Mouse (Mus musculus) layer of hippocampus, adult 11-12 months (tissue): Measurements from ENCODE around the gene Peli2.
A peak's percentile ranks its signal among the peaks of the same experiment; 100 is the strongest.

Experiments
- DNase-seq: peaks from one replicate; pipeline ENCODE4 v3.0.0; 2022; ENCODE audit warnings: low spot score

Gene Peli2

GRCm38 (mm10) chr14:48125971-48126370 lies 5.3 kb downstream of the Peli2 start:
- no peak for DNase-seq

DNA sequence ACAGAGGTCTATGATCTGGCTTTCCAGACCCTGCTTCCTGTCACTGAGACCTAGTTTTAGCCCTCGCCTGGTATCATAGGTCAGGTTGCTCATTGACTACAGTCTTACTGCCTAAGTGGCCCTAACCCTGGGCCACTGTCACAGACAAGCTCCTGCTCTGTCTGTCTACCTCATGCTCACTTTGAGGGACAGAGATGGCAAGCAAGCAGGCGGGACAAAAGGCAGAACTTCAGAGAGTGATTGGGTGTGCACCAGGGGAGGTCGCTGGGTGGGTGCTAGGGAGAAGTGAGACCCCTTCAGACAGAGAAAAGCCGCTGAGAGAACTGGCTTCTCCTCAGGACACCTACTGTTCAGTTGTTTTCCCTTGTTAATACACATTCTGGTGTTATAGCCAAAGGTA lies 6.3 kb downstream of the Peli2 start:
- DNase-seq, result no peak

DNA sequence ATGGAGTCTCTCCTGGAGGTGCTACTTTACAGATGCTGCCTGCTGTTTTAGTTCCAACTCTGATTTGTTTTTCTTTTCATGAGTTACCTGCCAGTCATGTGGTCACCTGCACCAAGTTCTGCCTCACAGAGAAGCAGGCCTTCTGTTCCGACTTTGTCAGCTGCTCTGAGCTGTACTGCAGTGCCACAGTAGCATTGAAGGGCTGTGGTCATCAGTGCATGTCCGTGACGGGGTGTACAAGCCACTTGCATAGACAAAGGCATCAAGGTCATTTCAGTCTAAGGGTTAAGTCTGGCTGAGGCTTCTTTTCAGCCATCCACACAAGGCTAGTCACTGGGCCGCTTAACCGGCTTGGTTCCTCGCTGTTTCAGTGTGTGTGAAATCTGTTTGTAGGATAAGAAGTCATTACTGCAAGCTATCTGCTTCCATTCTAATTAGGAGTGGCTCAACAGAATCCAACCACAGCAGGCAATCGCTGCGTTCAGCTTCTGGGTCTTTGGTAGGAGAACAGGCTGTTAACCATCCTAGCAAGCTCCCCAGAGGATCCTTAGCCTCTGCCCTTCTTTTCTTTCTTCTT lies 7.1 kb downstream of the Peli2 start:
- no peak for DNase-seq

GRCm38 (mm10) chr14:48128701-48129100 lies 8.1 kb downstream of the Peli2 start:
- no peak for DNase-seq

DNA sequence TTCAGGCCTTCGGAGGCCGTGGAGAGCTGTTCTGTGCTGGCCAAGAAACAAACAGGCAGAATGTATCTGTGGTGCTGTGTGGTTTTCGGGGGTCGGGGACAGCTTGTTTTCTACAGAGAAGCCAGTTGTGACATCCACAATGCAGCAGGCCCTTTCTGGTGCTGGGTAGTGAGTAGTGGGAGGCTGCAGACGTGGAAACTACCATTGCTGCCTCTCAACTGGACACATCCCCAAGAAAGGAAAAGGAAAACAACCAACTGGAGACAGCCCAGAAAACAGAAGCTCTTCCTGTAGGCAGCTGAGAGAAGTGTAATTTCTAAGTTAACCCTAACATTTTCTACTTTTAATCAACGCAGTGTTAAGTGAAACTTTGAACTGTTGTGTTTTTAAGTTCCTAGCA lies 9.4 kb downstream of the Peli2 start:
- DNase-seq, result no peak

DNA sequence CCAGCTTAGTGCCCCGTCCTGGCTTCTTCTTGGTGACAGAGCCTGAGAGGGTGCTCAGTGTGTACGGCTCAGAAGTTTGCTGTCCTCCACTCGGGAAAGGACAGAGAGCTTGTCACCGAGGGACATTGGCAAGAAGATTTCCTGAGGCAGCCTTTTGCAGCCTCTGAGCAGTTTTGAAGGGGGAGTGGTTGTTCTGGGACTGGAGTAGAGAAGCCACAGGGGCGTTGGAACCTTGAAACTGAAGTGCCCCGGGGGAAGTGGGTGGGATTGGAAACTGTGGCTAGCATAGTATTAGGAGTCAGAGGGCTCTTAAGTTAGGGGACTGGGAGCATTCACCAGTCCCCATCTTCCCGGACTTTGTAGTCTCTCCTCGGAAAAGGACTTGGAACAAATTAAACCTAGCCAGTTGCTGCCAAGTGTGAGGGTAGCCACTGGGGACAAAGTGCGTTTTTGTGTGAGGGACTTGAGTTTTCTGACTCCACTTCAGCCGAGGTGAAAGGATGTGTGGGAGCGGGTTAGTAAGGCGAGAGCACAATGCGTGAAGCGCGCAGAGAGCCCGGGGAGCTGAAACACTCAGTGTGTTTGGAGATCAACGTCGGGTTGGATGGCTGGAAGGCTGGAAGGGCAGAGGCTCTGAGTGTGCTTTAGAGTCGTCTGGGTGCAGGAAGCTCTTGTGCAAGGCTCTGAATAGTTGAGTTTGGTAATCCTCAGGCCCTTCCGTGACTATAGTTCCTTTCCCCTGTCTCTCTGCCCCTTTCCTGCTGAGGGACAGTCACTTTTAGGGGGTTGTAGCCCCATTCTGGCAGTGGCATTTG lies 10.3 kb downstream of the Peli2 start:
- no peak for DNase-seq

DNA sequence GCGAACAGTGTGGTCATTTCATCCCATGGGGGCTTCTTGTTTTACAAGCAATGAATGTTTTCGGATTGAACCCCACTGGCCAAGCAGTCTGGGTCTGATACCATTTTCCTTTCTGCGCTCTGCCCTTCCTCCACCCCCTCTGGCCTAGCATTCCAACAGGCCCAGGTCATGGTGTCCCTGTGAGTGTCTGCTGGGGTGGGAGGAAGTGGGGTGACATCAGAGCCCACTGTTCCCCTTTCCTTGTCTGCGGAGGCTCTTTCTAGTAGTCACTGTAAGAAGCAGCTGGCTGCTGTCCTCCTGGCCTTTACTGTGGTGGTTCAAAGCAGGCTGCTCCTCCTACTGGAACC lies 10.9 kb downstream of the Peli2 start:
- DNase-seq, result peak; percentile 50

DNA sequence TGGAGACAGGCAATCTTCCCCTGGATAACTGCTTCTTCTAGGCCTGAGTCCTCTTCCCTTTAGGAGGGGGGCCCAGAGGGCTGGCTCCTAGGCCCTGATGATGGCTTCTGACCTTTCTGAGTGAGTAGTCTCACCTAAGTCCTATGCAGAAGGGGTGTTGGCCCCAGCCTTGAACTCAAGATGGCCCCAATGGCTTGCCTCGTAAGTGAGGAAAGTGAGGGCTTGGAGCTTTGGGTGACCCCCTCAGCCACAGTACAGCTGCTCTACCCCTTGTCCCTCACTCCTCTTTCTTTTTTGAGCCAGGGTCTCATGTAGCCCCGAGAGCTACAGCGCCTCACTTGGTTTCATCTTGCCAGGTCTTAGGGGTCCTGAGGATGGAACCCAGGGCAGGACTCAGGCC lies 11.6 kb downstream of the Peli2 start:
- DNase-seq, result no peak

DNA sequence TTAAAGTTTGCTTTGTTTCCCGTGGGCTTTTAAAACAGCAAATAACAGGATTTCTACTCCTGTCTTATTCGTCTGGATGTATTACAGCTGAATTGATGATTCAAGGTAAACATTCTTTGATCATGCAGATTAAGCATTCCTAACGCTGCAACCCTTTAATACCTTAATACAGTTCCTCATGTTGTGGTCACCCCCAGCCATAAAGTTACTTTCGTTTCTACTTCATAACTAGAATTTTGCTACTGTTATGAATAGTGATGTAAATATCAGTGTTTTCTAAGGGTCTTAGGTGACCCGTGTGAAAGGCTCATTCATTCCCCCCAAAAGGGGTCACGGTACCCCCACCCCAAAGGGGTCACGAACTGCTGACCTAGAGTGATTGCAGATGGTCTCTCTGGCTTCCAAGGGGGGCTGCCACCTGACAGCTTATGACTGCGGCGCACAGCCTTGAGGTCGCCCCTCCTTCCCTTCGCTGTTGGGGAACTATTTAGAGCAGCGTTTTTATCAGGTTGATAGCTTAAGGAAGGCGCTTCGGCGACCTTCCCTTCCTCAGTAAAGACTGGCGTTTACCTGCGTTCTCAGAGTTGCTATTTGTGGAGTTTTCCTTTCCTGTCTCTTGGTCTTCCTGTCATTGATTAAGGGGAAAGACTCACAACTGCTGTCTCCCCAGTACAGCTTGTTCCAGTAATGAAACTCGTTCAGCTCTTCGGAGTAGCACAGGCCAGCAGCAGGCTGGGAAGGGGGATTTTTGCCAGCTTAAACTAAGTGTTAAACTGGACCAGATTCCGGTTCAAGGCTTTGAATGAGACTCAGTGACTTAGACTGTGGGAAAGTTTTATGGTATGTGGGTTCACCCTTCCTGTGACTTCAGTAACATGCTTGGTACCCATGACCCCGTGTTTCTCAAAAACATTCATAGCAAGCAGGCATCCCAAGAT lies 12.5 kb downstream of the Peli2 start:
- DNase-seq, result no peak

DNA sequence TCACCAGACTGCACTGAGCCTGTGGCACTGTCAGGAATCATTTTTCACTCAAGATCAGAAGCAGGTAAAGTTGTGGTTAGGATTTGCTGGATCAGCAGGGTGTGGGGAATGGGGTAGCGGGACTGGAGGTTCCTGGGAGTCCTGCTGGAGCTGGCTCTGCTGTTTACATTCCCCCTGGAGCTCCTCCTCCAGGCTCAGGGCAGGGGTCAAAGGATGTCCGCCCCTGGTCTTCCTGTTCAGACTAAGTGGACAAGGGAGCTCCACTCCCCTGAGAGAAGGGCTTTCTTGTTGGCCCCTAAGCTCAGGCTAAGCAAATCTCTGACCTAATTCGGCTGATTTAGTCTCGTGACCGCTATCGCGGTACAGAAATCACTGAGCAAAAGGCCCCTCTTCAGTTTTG lies 13.7 kb downstream of the Peli2 start:
- DNase-seq, result no peak

- DNase-seq, result no peak
Observed at GRCm38 (mm10) chr14:48135816-48136345, 15.3 kb downstream of the Peli2 start.

DNA sequence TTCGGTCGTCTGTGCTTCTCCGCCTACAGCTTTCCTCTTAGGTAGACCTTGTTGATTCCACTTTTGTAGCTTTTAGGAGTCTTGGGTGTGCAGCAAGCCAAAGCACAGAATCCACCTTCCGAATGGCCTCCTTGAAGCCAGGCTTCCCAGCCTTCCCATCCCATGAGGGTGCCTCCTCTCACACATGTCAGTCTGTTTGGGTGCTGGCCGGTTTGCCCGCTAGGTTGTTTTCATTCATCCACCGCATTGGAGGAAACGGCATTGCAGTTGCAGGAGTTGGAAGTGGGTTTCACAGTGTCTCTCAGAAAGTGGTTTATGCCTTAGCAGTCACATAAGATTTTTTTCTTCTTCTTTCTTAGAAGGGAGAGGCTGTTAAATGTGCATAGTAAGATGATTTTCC lies 17.1 kb downstream of the Peli2 start:
- no peak for DNase-seq

- no peak for DNase-seq
Observed at GRCm38 (mm10) chr14:48138138-48138537, 17.5 kb downstream of the Peli2 start.

DNA sequence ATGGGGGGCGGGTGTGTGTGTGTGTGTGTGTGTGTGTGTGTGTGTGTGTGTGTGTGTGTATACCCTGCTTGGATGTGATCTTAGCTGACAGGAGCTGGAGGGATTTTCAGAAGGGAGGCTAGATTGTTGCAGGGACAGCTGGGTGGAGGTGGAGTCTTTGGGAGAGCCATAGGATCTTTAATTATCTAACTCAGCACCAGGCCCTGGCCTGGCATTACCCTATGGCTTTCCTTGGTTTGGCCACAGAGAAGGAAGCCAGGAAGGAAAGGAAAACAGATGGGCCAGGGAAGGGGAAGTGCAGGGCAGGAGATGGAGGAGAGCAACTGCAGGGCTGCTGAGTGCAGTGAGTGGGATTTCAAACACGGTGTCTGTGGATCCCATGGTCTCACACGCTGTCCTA lies 18.8 kb downstream of the Peli2 start:
- no peak for DNase-seq

GRCm38 (mm10) chr14:48141694-48142093 lies 21.1 kb downstream of the Peli2 start:
- no peak for DNase-seq

- no peak for DNase-seq
Observed at GRCm38 (mm10) chr14:48142696-48143095, 22.1 kb downstream of the Peli2 start.

GRCm38 (mm10) chr14:48143141-48143540 lies 22.5 kb downstream of the Peli2 start:
- DNase-seq, result no peak

GRCm38 (mm10) chr14:48144330-48144729 lies 23.7 kb downstream of the Peli2 start:
- DNase-seq, result no peak

DNA sequence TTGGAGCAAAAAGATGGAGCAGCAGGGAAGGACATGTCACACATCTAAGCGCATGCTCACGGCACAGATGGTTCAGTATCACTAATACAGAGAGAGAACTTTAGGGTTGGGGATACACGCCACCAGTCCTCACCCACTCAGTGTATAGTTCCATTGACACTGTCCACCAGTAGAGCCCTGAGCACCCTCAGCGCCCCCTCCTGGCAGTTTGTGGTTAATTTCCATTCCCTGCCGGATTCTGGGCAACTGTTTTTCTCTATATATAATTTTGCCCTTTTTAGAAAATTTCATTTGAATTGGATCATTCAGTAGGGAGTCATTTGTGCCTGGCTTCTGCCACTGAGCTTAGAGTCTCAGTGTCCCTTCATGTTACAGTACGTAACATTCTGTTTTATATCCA lies 27.1 kb downstream of the Peli2 start:
- no peak for DNase-seq

DNA sequence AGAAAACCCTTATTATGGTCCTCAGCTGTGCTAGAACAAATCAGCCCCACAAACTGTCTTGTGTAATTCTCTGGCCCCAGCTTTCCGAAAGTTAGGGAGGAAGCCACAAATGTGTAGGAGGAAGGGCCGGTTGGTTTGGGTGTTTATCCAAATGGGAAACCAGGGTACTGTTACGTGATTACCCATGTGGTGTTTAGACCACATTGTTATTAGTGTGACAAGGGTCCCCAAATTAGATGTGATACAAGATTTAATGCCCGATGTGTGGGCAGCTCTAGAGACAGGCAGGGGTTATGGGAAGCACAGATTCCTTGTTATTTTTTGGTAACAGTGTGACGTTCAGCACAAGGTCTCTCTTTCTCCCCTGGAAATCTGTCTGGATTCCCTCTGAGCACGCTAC lies 28.0 kb downstream of the Peli2 start:
- no peak for DNase-seq

DNA sequence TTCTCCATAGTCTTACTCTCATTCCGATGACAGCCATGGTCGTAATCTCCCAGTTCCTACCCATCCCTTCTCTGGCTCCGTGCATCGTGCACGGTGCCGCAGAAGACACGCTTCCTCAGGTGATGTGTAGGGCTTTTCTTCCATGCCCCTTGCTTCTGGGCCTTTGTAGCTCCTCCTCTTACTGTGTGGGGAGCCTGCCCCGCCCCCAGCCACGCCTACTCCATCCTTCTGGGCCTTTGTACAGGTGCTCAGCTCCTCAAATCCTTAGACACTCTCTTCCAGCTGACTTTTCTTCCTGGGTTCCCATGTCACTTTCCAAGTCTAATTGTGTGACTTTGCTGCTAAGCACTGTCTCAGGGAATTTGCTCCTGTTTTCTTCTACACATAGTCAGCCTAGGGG lies 28.7 kb downstream of the Peli2 start:
- no peak for DNase-seq

GRCm38 (mm10) chr14:48150903-48151302 lies 30.3 kb downstream of the Peli2 start:
- no peak for DNase-seq

DNA sequence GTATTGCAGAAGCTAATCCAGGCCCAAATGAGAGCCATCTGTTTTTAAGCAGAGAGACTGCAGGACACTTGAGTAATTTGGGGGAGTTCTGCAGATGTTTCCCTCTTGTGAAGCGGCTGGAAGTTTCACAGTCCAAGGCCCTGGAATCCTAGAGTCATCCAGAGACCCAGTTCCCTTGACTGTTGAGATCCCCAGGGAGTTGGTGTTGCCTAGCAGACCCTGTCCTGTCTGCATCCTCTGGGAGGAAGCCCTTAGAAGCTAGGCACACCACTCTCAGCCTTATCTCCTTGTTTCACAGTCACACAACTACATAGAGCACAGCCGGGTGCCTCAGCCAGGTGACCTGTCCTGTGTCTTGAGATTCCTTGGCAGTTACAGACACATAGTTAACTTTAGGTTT lies 30.9 kb downstream of the Peli2 start:
- DNase-seq, result no peak
